Mouse (Mus musculus): ENCODE measurements around the gene Fam71b.

DNA sequence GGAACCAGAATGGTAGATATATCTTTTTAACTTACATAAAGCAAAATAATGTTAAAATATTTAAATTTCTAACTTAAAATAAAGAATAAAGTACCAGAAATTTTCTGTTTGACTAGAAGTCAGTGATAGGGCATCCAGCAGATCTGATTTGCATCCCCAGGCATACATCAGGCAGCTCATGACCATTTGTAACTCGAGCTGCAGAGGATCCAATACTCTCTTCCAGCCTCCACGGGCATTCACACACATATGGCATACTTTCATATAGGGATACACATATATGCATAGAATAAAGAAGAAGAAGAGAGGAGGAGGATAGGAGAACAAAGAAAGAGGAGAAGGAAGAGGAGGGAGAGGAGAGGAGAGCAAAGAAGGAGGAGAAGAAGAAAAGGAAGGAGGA, 1.5 kb downstream of the Fam71b start:
- no peak for TF ChIP-seq POLR2A (IDR thresholded peaks at IDR 0.05; ENCODE audit: insufficient read depth, low read length)
- TF ChIP-seq CTCF (IDR thresholded peaks at IDR 0.05; ENCODE audit: low read depth, low read length): no peak
